Mouse (Mus musculus) monocyte, adult 5-6 weeks (primary cell): Measurements from ENCODE around the gene Hist1h1b. TPM values are rescaled to one million over a fixed set of nuclear protein-coding genes. Genes with fewer than 3 reads are reported as not detected.
"Not testable (repeated sequence)": the region's sequence is repeated elsewhere in the genome, so short reads cannot be mapped to it uniquely, and the experiment has no call there.

Experiments
- ATAC-seq: fragments of 153-309, 156-312 bp; replicated peaks from 2 replicates; pipeline ENCODE4 v1.8.0; 2017; ENCODE audit warnings: mild to moderate bottlenecking; ENCODE audit not compliant: low TSS enrichment, insufficient number of reproducible peaks, severe bottlenecking, poor library complexity, low FRiP score
- total RNA-seq: library from RNA; stranded (forward); fragments of 200-1000, 200-491, 200-594 nt; gene quantifications from 3 replicates; pipeline ENCODE4 v1.2.3, GENCODE M21; 2017

Gene Hist1h1b
- total RNA-seq, result 74.2 to 131 TPM (median 93.8 TPM) in 3 replicates

- no peak for ATAC-seq
Observed at GRCm38 (mm10) chr13:21779767-21780731, at the start of gene Hist1h1b. Gene Hist1h1b (minus strand): TSS chr13:21780625.

- no peak for ATAC-seq
Observed at GRCm38 (mm10) chr13:21828511-21828910, 48.1 kb upstream of the Hist1h1b start.

GRCm38 (mm10) chr13:21820082-21820890 lies 39.9 kb upstream of the Hist1h1b start:
- ATAC-seq, result not testable (repeated sequence)

GRCm38 (mm10) chr13:21812092-21812491 lies 31.7 kb upstream of the Hist1h1b start:
- not testable (repeated sequence) for ATAC-seq

- peak; percentile 68 for ATAC-seq
Observed at GRCm38 (mm10) chr13:21811539-21811938, 31.1 kb upstream of the Hist1h1b start, which contains the start of gene Hist1h4m. Gene Hist1h4m (plus strand): TSS chr13:21811746.

GRCm38 (mm10) chr13:21811074-21811473 lies 30.6 kb upstream of the Hist1h1b start:
- ATAC-seq, result 0 out of 2 replicates have a peak, but pooled peaks have one; percentile 10

GRCm38 (mm10) chr13:21810073-21810472 lies 29.6 kb upstream of the Hist1h1b start, which contains the start of the genes Hist1h2bq and Hist1h2ao:
Gene Hist1h2bq (minus strand): TSS chr13:21810197.
Gene Hist1h2ao (plus strand): TSS chr13:21810465.
- ATAC-seq, result peak; percentile 94

- peak; percentile 88 for ATAC-seq
Observed at GRCm38 (mm10) chr13:21803058-21803457, 22.6 kb upstream of the Hist1h1b start.

GRCm38 (mm10) chr13:21797163-21797562 lies 16.7 kb upstream of the Hist1h1b start:
- peak; percentile 36; the same call in 1 of the 2 replicates for ATAC-seq

GRCm38 (mm10) chr13:21795584-21795983 lies 15.2 kb upstream of the Hist1h1b start:
- no peak for ATAC-seq

GRCm38 (mm10) chr13:21790601-21791283 lies 10.3 kb upstream of the Hist1h1b start:
- ATAC-seq, result no peak

GRCm38 (mm10) chr13:21789925-21790324 lies 9.5 kb upstream of the Hist1h1b start:
- ATAC-seq, result no peak

GRCm38 (mm10) chr13:21787760-21788593 lies 7.6 kb upstream of the Hist1h1b start:
- no peak for ATAC-seq

GRCm38 (mm10) chr13:21786899-21787629 lies 6.6 kb upstream of the Hist1h1b start, which contains the start of the genes Hist1h2an and Hist1h2bp:
Gene Hist1h2an (minus strand): TSS chr13:21787218.
Gene Hist1h2bp (plus strand): TSS chr13:21787461.
- ATAC-seq, result peak; percentile 96

GRCm38 (mm10) chr13:21786189-21786898 lies 5.9 kb upstream of the Hist1h1b start:
- ATAC-seq, result no peak

- no peak for ATAC-seq
Observed at GRCm38 (mm10) chr13:21784311-21784710, 3.9 kb upstream of the Hist1h1b start.
